In the genomic region with DNA sequence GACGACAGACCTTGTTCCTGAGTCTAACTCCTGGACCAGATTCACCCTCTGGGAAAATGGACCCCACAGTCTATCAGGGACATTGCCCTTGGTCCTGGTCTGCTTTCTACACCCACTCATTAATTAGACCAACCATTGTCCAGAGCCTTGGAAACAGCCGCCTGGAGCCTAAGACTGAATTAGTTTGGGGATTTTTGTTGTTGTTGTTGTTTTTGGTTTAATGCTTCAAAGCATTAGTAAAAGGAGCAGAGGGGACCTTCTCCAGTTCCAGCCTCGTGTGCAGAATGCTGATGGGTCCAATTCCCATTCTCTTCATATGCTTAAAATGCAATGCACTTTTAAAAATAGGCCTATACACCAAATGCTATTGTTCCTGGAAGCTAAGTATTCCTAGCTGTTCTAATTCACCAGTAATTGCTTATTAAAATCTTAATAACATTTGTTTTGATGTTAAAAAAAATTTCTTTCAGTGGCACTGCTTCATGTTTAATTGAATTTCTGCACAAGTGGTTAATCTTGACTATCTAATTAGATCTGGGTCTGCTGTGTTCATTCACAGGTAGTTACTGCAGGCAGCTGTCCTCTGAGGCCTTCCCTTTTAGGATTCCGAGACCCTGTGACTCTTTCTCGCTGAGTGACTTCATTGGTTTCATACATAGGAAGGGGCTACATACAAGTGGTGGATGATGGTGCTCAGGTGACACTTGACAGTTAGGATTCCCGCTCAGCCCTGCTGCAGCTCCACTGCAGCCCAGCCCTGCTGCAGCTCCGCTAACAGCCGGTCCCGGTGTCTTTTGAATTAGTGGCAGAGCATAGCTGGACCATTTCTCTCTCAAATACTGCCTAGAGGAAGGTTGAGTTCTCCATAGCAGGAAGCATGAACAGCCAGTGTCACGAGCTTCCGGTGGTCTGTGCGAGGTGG, we compare ENCODE assay signal across 25 mouse cellular contexts. TPM values are rescaled to one million over a fixed set of nuclear protein-coding genes. Genes with fewer than 3 reads are reported as not detected.
DNase-seq lines count a peak whose midpoint lies in the region; ATAC-seq lines count a peak whose summit lies in the region.
"Had no signal": no experiment of that assay in that cellular context is flagged by ENCODE, and none has a peak within 500 bp of the region (broad histone marks: within the 10 kb centered on the region; RNA-seq: fewer than 3 reads in every experiment).

No protein-coding gene starts in this region.

- no peak overlapping the region for H3K4me2 ChIP-seq in midbrain, embryonic 13.5 days (replicated peaks)
- H3K4me2 ChIP-seq in midbrain, embryonic 16.5 days (ENCODE audit: low read length): no peak overlapping the region
- H3K4me2 ChIP-seq in forebrain, embryonic 15.5 days (replicated peaks): no peak overlapping the region
- H3K4me2 ChIP-seq in midbrain, embryonic 15.5 days: no peak overlapping the region
- H3K4me2 ChIP-seq: heart, embryonic 13.5 days; liver, embryonic 15.5 days had no signal

- peak; percentile 38; the same call in 1 of the 2 replicates for ATAC-seq in frontal cortex, adult (ENCODE audit: low TSS enrichment)
- ATAC-seq in midbrain, embryonic 13.5 days: peak; percentile 28; the same call in 1 of the 2 replicates
- no peak for ATAC-seq in midbrain, embryonic 16.5 days
- peak; percentile 51; the same call in 1 of the 2 replicates for ATAC-seq in forebrain, embryonic 15.5 days (replicated peaks)
- ATAC-seq in midbrain, embryonic 15.5 days (replicated peaks): peak; percentile 53; the same call in 1 of the 2 replicates
- ATAC-seq: inflammation-experienced regulatory T-cells, adult 6 months had no signal

- H3K27me3 ChIP-seq in midbrain, embryonic 13.5 days: no peaks in the 10 kb centered on the region
- H3K27me3 ChIP-seq in midbrain, embryonic 16.5 days (ENCODE audit: control insufficient read depth, insufficient read depth, low read depth, low read length): no peaks in the 10 kb centered on the region
- no peaks in the 10 kb centered on the region for H3K27me3 ChIP-seq in forebrain, embryonic 15.5 days
- no peaks in the 10 kb centered on the region for H3K27me3 ChIP-seq in midbrain, embryonic 15.5 days (replicated peaks)
- H3K27me3 ChIP-seq: heart, embryonic 13.5 days; liver, embryonic 15.5 days had no signal

- H3K4me1 ChIP-seq in midbrain, embryonic 13.5 days (replicated peaks): peaks cover 19% of the 10 kb centered on the region
- H3K4me1 ChIP-seq in midbrain, embryonic 16.5 days (ENCODE audit: control insufficient read depth, insufficient read depth, low read length): peaks cover 10% of the 10 kb centered on the region
- H3K4me1 ChIP-seq in forebrain, embryonic 15.5 days: peaks cover 7% of the 10 kb centered on the region; the same call in 1 of the 2 replicates
- peaks cover 14% of the 10 kb centered on the region for H3K4me1 ChIP-seq in midbrain, embryonic 15.5 days
- H3K4me1 ChIP-seq: liver, embryonic 15.5 days had no signal

- H3K36me3 ChIP-seq in midbrain, embryonic 13.5 days: peaks cover 69% of the 10 kb centered on the region
- peaks cover 25% of the 10 kb centered on the region for H3K36me3 ChIP-seq in midbrain, embryonic 16.5 days (ENCODE audit: control insufficient read depth, insufficient read depth, low read length)
- peaks cover 24% of the 10 kb centered on the region for H3K36me3 ChIP-seq in forebrain, embryonic 15.5 days
- H3K36me3 ChIP-seq in midbrain, embryonic 15.5 days (replicated peaks): peaks cover 21% of the 10 kb centered on the region

- H3K4me3 ChIP-seq in midbrain, embryonic 13.5 days (replicated peaks): no peak overlapping the region
- H3K4me3 ChIP-seq in midbrain, embryonic 16.5 days (ENCODE audit: low read depth, low read length): no peak overlapping the region
- no peak overlapping the region for H3K4me3 ChIP-seq in forebrain, embryonic 15.5 days
- H3K4me3 ChIP-seq in midbrain, embryonic 15.5 days: no peak overlapping the region
- H3K4me3 ChIP-seq: heart, adult 2 months; heart, embryonic 13.5 days; left cerebral cortex, adult 2 months; limb, embryonic 10.5 days; liver, embryonic 15.5 days; myocyte had no signal

- H3K9ac ChIP-seq in midbrain, embryonic 13.5 days (replicated peaks): no peak overlapping the region
- H3K9ac ChIP-seq in midbrain, embryonic 16.5 days (ENCODE audit: low read depth, low read length): no peak overlapping the region
- H3K9ac ChIP-seq in forebrain, embryonic 15.5 days (replicated peaks): no peak overlapping the region
- no peak overlapping the region for H3K9ac ChIP-seq in midbrain, embryonic 15.5 days
- H3K9ac ChIP-seq: heart, embryonic 13.5 days; liver, embryonic 15.5 days had no signal

- no peaks in the 10 kb centered on the region for H3K9me3 ChIP-seq in midbrain, embryonic 13.5 days
- H3K9me3 ChIP-seq in midbrain, embryonic 16.5 days (replicated peaks; ENCODE audit: control insufficient read depth, low read length, poor library complexity, severe bottlenecking): no peaks in the 10 kb centered on the region
- no peaks in the 10 kb centered on the region for H3K9me3 ChIP-seq in forebrain, embryonic 15.5 days
- no peaks in the 10 kb centered on the region for H3K9me3 ChIP-seq in midbrain, embryonic 15.5 days
- H3K9me3 ChIP-seq: heart, embryonic 13.5 days; limb, embryonic 10.5 days; liver, embryonic 15.5 days had no signal

- 83% methylated on average over 12 of the region's 12 CpGs for WGBS in midbrain, embryonic 13.5 days
- WGBS in midbrain, embryonic 16.5 days: 83% methylated on average over 12 of the region's 12 CpGs
- WGBS in forebrain, embryonic 15.5 days: 58% methylated on average over 12 of the region's 12 CpGs
- 79% methylated on average over 12 of the region's 12 CpGs for WGBS in midbrain, embryonic 15.5 days

- peak overlapping the region; percentile 41; the same call in 1 of the 2 replicates for H3K27ac ChIP-seq in midbrain, embryonic 13.5 days
- no peak overlapping the region for H3K27ac ChIP-seq in midbrain, embryonic 16.5 days (ENCODE audit: low read length)
- no peak overlapping the region for H3K27ac ChIP-seq in forebrain, embryonic 15.5 days (replicated peaks)
- H3K27ac ChIP-seq in midbrain, embryonic 15.5 days: no peak overlapping the region; the same call in 1 of the 2 replicates
- H3K27ac ChIP-seq: heart, adult 2 months; heart, embryonic 13.5 days; kidney, postnatal 0 days; left cerebral cortex, adult 2 months; limb, embryonic 10.5 days; liver, embryonic 15.5 days; macrophage had no signal

- DNase-seq in frontal cortex, postnatal 10 days (ENCODE audit: low spot score in 2 of 2): no peak
- no peak for DNase-seq in spleen, adult 18-20 months
- DNase-seq in kidney, adult 18-20 months: no peak
- DNase-seq: adrenal gland, postnatal 25 days; cerebellum, adult 9-10 months; gastrocnemius, postnatal 14 days; heart, adult 2 months; heart, postnatal 14 days; kidney, adult 2 months; layer of hippocampus, adult 9-11 months; liver; thymus, postnatal 25 days had no signal

RNA-seq across cellular contexts. Expression of gene Popdc3, which starts 25.9 kb away (rescaled TPM):
- polyA plus RNA-seq in midbrain, embryonic 13.5 days (2015; fragmentation: Nextera tagmentation; extraction: Ambion mirVana): 0.54 and 0.73 TPM in 2 replicates
- polyA plus RNA-seq in midbrain, embryonic 16.5 days (2015; fragmentation: Nextera tagmentation; extraction: Ambion mirVana): 1.6 and 2.2 TPM in 2 replicates
- 0.38 and 0.47 TPM in 2 replicates for polyA plus RNA-seq in forebrain, embryonic 15.5 days (2015; fragmentation: Nextera tagmentation; extraction: Ambion mirVana)
- polyA plus RNA-seq in midbrain, embryonic 15.5 days (2015; fragmentation: Nextera tagmentation; extraction: Ambion mirVana): 0.96 and 1.2 TPM in 2 replicates
- polyA plus RNA-seq: inflammation-experienced regulatory T-cells, adult 6 months; macrophage had no signal
